Mouse (Mus musculus): ENCODE measurements around the gene Ace3. TPM values are rescaled to one million over a fixed set of nuclear protein-coding genes. Genes with fewer than 3 reads are reported as not detected.

Gene Ace3
- polyA plus RNA-seq, 1 experiment from 2014 or later: not detected

DNA sequence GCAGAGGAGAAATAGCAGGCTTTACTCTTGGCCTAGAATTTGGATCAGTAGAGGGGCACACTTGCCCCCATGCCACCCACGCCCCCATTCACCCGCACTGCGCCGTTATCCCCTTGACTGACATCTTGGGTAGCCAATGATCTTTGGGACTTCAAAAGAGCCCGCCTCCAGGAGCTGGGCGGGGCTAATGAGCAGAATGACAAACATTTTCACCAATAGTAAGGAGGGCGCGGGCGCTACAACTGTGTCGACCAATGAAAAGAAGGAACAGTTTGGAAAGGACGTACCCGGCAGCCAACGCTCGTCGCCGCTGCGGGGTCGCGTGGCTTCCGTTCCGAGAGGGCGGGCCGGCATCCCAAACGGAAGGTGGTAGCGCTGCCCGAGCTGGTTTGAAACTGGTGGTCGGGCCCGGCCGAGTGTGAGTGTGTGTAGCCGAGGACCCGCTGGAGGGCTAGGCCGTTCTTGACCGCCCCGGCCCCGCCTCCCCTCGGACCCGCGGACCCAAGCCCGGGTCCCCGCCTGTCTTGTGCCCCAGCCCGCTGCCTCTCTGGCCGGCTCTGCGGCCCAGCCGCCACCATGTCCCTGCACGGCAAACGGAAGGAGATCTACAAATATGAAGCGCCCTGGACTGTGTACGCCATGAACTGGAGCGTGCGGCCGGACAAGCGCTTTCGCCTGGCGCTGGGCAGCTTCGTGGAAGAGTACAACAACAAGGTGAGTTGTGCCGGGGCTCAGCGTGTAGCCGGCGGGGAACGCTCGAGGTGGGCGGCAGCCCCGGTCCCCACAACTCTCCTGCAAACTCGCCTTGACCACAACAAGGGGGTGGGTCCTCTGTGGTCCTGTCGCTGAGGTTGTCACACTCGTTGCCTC is 42.3 kb downstream of the Ace3 start, which contains the start of gene Dcaf7:
Gene Dcaf7 (plus strand): TSS at position 325 of the 870 bp plus-strand sequence.
- ATAC-seq (replicated peaks; ENCODE audit: low FRiP score, low TSS enrichment, low read depth): peak; percentile 98
- peak within 1 kb of the TSS; percentile 87 for H3K4me2 ChIP-seq (ENCODE audit: low read length)
- H3K9me3 ChIP-seq (ENCODE audit: control insufficient read depth, low read length): no peaks in the 10 kb centered on the region
- H3K36me3 ChIP-seq (ENCODE audit: control insufficient read depth, insufficient read depth, low read length): 0 out of 2 replicates have a peak, but pooled peaks cover 6% of the 10 kb centered on the region
- H3K9ac ChIP-seq (ENCODE audit: low read length): peak within 1 kb of the TSS; percentile 77
- DNase-seq (ENCODE audit: low spot score): peak; percentile 100
- peak within 1 kb of the TSS; percentile 61 for H3K4me3 ChIP-seq (ENCODE audit: low read depth, low read length)
- no peaks in the 10 kb centered on the region for H3K27me3 ChIP-seq (replicated peaks; ENCODE audit: control insufficient read depth, insufficient read depth, low read length)
- H3K4me1 ChIP-seq (replicated peaks; ENCODE audit: control insufficient read depth, insufficient read depth, low read length): peaks cover 13% of the 10 kb centered on the region
- under 1% methylated on average over 65 of the region's 66 CpGs for WGBS
- H3K27ac ChIP-seq (ENCODE audit: low read depth): peak within 1 kb of the TSS; percentile 79

DNA sequence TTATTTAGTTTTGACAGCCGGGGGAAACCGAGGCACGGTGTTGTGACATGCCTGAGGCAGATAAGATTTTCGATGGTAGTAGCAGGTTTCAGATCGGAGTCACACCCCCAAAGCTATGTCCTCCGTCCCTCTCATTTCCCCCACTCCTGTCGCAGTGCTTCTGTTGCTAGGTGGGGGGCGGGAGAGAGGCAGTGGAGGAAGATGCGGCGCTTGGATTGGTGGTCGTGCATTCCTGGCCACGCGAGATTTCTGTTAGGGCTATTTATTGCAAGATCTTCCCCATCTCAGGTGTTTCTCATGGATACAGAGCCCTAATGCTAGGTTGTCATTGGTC is 42.9 kb downstream of the Ace3 start:
- H3K36me3 ChIP-seq (ENCODE audit: control insufficient read depth, insufficient read depth, low read length): 0 out of 2 replicates have a peak, but pooled peaks cover 6% of the 10 kb centered on the region
- H3K27me3 ChIP-seq (replicated peaks; ENCODE audit: control insufficient read depth, insufficient read depth, low read length): no peaks in the 10 kb centered on the region
- H3K27ac ChIP-seq (ENCODE audit: low read depth): peak overlapping the region; percentile 79
- H3K9ac ChIP-seq (ENCODE audit: low read length): peak overlapping the region; percentile 77
- ATAC-seq (replicated peaks; ENCODE audit: low FRiP score, low TSS enrichment, low read depth) (no peak), DNase-seq (ENCODE audit: low spot score) (no peak)
- H3K4me2 ChIP-seq (ENCODE audit: low read length): peak overlapping the region; percentile 87
- 0% methylated on average over 13 of the region's 13 CpGs for WGBS
- peaks cover 13% of the 10 kb centered on the region for H3K4me1 ChIP-seq (replicated peaks; ENCODE audit: control insufficient read depth, insufficient read depth, low read length)
- H3K4me3 ChIP-seq (ENCODE audit: low read depth, low read length): peak overlapping the region; percentile 61
- no peaks in the 10 kb centered on the region for H3K9me3 ChIP-seq (ENCODE audit: control insufficient read depth, low read length)

GRCm38 (mm10) chr11:106044349-106044748 is 49.9 kb downstream of the Ace3 start:
- H3K36me3 ChIP-seq (ENCODE audit: control insufficient read depth, insufficient read depth, low read length): peaks cover 33% of the 10 kb centered on the region
- H3K27me3 ChIP-seq (replicated peaks; ENCODE audit: control insufficient read depth, insufficient read depth, low read length): no peaks in the 10 kb centered on the region
- no peak overlapping the region for H3K27ac ChIP-seq (ENCODE audit: low read depth)
- no peak for ATAC-seq (replicated peaks; ENCODE audit: low FRiP score, low TSS enrichment, low read depth)
- no peak overlapping the region for H3K4me2 ChIP-seq (ENCODE audit: low read length)
- H3K9me3 ChIP-seq (ENCODE audit: control insufficient read depth, low read length): no peaks in the 10 kb centered on the region
- DNase-seq (ENCODE audit: low spot score): no peak
- peaks cover under 1% of the 10 kb centered on the region; the same call in 1 of the 2 replicates for H3K4me1 ChIP-seq (replicated peaks; ENCODE audit: control insufficient read depth, insufficient read depth, low read length)
- no peak overlapping the region for H3K9ac ChIP-seq (ENCODE audit: low read length)
- no peak overlapping the region for H3K4me3 ChIP-seq (ENCODE audit: low read depth, low read length)

DNA sequence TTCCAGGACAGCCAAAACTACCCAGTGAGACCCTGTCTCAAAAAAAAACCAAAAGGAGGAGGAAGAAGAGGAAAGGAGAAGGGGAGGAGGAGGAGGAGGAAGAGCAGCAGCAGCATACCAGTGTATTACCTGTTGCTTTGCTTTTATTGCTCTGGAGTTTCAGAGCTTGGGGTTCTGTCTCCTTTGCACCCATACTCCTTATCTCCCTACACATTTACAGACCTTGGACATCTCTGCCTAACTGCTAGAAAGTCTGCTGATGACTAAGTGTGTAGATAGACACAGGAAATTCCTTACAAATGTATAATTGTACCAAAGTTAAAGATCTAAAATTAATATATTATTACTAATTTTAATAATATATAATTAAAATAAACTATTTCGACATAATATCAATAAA is 50.8 kb downstream of the Ace3 start:
- H3K4me1 ChIP-seq (replicated peaks; ENCODE audit: control insufficient read depth, insufficient read depth, low read length): no peaks in the 10 kb centered on the region
- no peak for ATAC-seq (replicated peaks; ENCODE audit: low FRiP score, low TSS enrichment, low read depth)
- no peaks in the 10 kb centered on the region for H3K27me3 ChIP-seq (replicated peaks; ENCODE audit: control insufficient read depth, insufficient read depth, low read length)
- no peak overlapping the region for H3K27ac ChIP-seq (ENCODE audit: low read depth)
- DNase-seq (ENCODE audit: low spot score): no peak
- no peaks in the 10 kb centered on the region for H3K9me3 ChIP-seq (ENCODE audit: control insufficient read depth, low read length)
- no peak overlapping the region for H3K4me3 ChIP-seq (ENCODE audit: low read depth, low read length)
- H3K36me3 ChIP-seq (ENCODE audit: control insufficient read depth, insufficient read depth, low read length): peaks cover 37% of the 10 kb centered on the region
- no peak overlapping the region for H3K4me2 ChIP-seq (ENCODE audit: low read length)
- 92% methylated on average over 1 of the region's 1 CpGs for WGBS
- H3K9ac ChIP-seq (ENCODE audit: low read length): no peak overlapping the region

- H3K27ac ChIP-seq (ENCODE audit: low read depth): no peak overlapping the region
- ATAC-seq (replicated peaks; ENCODE audit: low FRiP score, low TSS enrichment, low read depth): no peak
- no peaks in the 10 kb centered on the region for H3K4me1 ChIP-seq (replicated peaks; ENCODE audit: control insufficient read depth, insufficient read depth, low read length)
- WGBS: 98% methylated on average over 3 of the region's 3 CpGs
- H3K4me3 ChIP-seq (ENCODE audit: low read depth, low read length): no peak overlapping the region
- no peak for DNase-seq (ENCODE audit: low spot score)
- H3K27me3 ChIP-seq (replicated peaks; ENCODE audit: control insufficient read depth, insufficient read depth, low read length): no peaks in the 10 kb centered on the region
- H3K9me3 ChIP-seq (ENCODE audit: control insufficient read depth, low read length): no peaks in the 10 kb centered on the region
- no peak overlapping the region for H3K4me2 ChIP-seq (ENCODE audit: low read length)
- H3K9ac ChIP-seq (ENCODE audit: low read length): no peak overlapping the region
- H3K36me3 ChIP-seq (ENCODE audit: control insufficient read depth, insufficient read depth, low read length): peaks cover 41% of the 10 kb centered on the region
Observed at GRCm38 (mm10) chr11:106045780-106046179, 51.3 kb downstream of the Ace3 start.

- no peak for DNase-seq (ENCODE audit: low spot score)
- H3K36me3 ChIP-seq (ENCODE audit: control insufficient read depth, insufficient read depth, low read length): peaks cover 49% of the 10 kb centered on the region
- H3K4me2 ChIP-seq (ENCODE audit: low read length): no peak overlapping the region
- H3K9me3 ChIP-seq (ENCODE audit: control insufficient read depth, low read length): no peaks in the 10 kb centered on the region
- H3K9ac ChIP-seq (ENCODE audit: low read length): no peak overlapping the region
- WGBS: 85% methylated on average over 9 of the region's 9 CpGs
- H3K27ac ChIP-seq (ENCODE audit: low read depth): no peak overlapping the region
- ATAC-seq (replicated peaks; ENCODE audit: low FRiP score, low TSS enrichment, low read depth): no peak
- H3K27me3 ChIP-seq (replicated peaks; ENCODE audit: control insufficient read depth, insufficient read depth, low read length): no peaks in the 10 kb centered on the region
- H3K4me1 ChIP-seq (replicated peaks; ENCODE audit: control insufficient read depth, insufficient read depth, low read length): no peaks in the 10 kb centered on the region
- H3K4me3 ChIP-seq (ENCODE audit: low read depth, low read length): no peak overlapping the region
Observed at GRCm38 (mm10) chr11:106046584-106046983, 52.1 kb downstream of the Ace3 start.

DNA sequence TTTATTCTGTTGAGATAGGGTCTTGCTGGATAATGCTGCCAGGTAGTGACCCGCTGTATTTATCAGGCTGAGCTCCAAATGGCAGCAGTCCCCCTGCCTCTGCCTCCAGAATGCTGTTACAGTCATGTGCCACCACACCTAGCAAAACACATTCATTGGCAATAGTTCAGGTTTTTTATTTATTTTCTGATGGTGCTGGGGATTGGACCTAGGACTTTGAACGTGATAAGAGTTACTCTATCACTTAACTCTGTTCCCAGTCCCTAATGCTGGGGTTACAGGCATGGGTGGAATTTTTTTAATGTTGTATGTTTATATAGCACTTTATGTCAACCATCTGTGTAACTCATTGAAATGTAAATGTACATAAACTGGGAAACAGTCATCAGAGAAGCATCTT is 59.4 kb downstream of the Ace3 start:
- Histone ChIP-seq H3K9me3 (ENCODE audit: control insufficient read depth, low read length) (no peaks in the 10 kb centered on the region), H3K36me3 (ENCODE audit: control insufficient read depth, insufficient read depth, low read length) (peaks cover 96% of the 10 kb centered on the region), H3K4me1 (replicated peaks; ENCODE audit: control insufficient read depth, insufficient read depth, low read length) (no peaks in the 10 kb centered on the region), H3K9ac (ENCODE audit: low read length) (no peak overlapping the region), H3K27me3 (replicated peaks; ENCODE audit: control insufficient read depth, insufficient read depth, low read length) (no peaks in the 10 kb centered on the region), H3K4me3 (ENCODE audit: low read depth, low read length) (no peak overlapping the region), H3K4me2 (ENCODE audit: low read length) (no peak overlapping the region), H3K27ac (ENCODE audit: low read depth) (no peak overlapping the region)
- DNase-seq (ENCODE audit: low spot score) (no peak), ATAC-seq (replicated peaks; ENCODE audit: low FRiP score, low TSS enrichment, low read depth) (no peak)
- 91% methylated on average over 2 of the region's 2 CpGs for WGBS

DNA sequence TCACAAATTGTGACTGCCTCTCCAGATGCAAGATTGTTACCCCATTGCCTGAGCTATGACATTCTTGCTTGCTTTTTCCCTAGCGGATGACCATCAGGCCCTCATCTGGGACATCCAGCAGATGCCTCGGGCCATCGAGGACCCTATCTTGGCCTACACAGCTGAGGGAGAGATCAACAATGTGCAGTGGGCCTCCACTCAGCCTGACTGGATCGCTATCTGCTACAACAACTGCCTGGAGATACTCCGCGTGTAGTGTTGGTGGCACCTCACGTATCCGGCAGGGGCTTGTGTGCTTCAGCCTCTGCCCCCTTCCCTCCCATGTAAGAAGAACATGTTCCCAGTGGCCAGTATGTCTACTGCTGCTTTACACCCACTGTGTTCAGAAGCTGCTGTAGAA is 60.1 kb downstream of the Ace3 start:
- Histone ChIP-seq H3K36me3 (ENCODE audit: control insufficient read depth, insufficient read depth, low read length) (peaks cover 96% of the 10 kb centered on the region), H3K27me3 (replicated peaks; ENCODE audit: control insufficient read depth, insufficient read depth, low read length) (no peaks in the 10 kb centered on the region), H3K27ac (ENCODE audit: low read depth) (no peak overlapping the region), H3K4me1 (replicated peaks; ENCODE audit: control insufficient read depth, insufficient read depth, low read length) (no peaks in the 10 kb centered on the region), H3K9ac (ENCODE audit: low read length) (no peak overlapping the region), H3K4me3 (ENCODE audit: low read depth, low read length) (no peak overlapping the region), H3K9me3 (ENCODE audit: control insufficient read depth, low read length) (no peaks in the 10 kb centered on the region), H3K4me2 (ENCODE audit: low read length) (no peak overlapping the region)
- WGBS: 94% methylated on average over 8 of the region's 8 CpGs
- DNase-seq (ENCODE audit: low spot score): no peak
- no peak for ATAC-seq (replicated peaks; ENCODE audit: low FRiP score, low TSS enrichment, low read depth)
